Mouse (Mus musculus) megakaryocyte, adult 5-6 weeks (primary cell): ENCODE results near the gene Proser2. TPM values are rescaled to one million over a fixed set of nuclear protein-coding genes. Genes with fewer than 3 reads are reported as not detected.
"Not testable (repeated sequence)": the region's sequence is repeated elsewhere in the genome, so short reads cannot be mapped to it uniquely, and the experiment has no call there.

Experiments used
- ATAC-seq: 2 replicates; pipeline ENCODE4 v1.8.0; 2016; ENCODE audit warnings: mild to moderate bottlenecking, inconsistent platforms; ENCODE audit not compliant: poor library complexity, severe bottlenecking
- total RNA-seq, 2 experiments: library from RNA; stranded (forward) in 1 of 2; stranded (reverse) in 1 of 2; fragments of 153-499, 151-499 nt in 1 of 2; fragments of 221-1000, 200-1000 nt in 1 of 2; gene quantifications; 2 replicates each; pipeline versions ENCODE4 v1.2.3 to v1.2.4; 2015 to 2017

Gene Proser2
- total RNA-seq, 2 experiments from 2014 or later: 0.15 TPM; not detected in 1

DNA sequence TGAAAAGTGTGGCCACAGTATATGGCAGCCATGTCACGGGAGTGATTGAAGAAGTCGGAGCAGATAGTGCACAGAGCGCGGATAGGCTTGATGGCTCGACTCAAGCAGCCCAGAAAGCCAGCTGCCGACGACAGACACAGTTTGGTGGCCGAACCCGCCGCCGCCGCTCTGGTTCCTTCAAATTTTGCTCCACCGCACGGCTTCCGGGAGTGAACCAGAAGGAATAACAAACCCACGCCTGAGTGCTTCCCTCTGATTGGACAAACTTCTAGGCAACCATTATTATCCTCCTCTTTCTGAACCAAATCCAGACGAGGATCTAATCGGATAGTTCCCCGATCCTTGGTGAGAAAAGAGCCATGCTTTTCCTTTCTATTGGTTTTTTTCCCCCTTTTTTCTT, 3.9 kb upstream of the Proser2 start:
- no peak for ATAC-seq

DNA sequence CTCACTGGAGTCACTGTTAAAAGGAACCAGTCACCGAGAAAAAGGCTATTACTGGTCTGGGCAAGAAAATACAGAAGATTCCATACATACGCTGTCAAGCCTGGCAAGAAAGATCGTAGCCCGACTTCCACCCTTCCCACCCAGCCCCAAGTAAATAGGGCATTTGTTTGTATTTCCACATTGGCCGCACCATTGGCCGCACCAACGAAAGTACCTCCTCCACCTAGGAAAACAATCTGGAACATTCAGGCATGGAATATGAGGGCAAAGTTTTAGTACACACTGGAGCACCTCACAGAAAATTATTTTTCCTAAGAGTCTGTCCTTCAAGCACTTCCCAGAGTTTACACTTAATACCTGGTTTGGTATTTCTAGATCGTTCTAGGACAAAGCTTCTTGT, 1.1 kb downstream of the Proser2 start:
- ATAC-seq: no peak

DNA sequence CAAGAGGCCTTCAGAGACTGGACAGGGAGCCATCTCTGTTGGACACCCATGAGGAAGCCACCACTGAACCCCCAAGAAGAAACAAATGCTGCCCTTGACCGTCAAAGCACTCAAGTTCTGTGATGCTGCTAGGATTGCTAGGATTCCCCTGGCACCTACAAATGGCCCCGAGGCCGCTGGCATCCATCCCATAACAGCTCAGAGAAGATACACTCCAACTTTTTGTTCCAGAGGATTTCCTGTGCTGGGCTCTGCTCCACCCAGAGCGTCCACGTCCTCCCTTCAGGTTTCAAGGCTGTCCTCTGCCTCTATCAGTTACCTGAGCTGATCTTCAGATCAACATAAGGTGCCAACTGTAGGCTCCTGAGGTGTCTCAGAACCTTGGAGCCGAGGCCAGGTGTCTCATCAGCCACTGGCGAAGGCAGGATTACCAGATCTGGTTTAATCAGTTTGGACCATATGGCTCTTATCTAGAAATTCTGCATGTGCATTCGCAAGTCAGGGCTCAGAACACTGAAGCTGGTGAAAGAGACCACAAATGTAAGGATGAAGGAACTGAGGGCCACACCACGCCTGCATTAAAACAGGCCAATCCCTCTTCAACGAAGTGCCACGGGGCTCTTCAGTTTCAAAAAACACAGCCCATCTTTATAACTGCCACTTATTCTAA, 1.7 kb downstream of the Proser2 start:
- ATAC-seq: no peak

GRCm38 (mm10) chr2:6123046-6123445, 7.0 kb downstream of the Proser2 start:
- ATAC-seq: no peak

DNA sequence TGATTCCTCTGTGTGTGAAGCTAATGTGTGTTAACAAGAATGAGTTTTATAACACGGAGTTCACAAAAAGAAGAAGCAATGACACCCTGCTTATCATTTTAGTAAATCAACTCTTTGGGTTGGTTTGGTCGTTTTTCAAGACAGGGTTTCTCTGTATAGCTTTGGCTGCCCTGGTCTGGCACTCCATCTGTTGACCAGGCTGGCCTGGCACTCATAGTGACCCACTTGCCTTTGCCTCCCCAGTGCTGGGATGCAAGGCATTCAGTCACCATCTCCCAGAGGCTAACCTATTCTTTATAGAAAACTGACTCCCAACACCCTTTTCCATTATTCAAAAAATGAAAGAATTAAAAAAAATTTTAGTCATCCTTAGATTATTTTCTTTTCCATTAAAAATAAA, 8.9 kb downstream of the Proser2 start:
- no peak for ATAC-seq

DNA sequence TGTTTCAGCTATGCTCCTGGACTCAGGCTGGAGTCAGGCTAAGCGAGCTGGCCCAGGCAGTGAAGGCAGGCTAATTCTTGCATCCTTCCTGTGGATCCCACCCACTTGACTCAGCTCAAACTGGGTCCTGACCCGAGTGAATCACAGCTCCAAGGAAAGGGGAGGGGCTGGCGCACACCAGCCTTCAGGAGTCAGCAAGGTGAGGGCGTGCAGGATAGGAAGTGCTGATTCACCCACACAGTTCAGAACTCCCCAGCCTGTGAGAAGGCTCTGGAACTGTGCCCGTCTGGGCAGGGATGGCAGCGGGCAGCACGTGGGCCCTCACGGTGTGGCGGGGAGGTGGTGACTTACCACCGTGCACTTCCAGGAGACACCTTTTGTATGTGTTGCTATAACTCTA, 11.8 kb downstream of the Proser2 start:
- no peak; the same call in 1 of the 2 replicates for ATAC-seq

DNA sequence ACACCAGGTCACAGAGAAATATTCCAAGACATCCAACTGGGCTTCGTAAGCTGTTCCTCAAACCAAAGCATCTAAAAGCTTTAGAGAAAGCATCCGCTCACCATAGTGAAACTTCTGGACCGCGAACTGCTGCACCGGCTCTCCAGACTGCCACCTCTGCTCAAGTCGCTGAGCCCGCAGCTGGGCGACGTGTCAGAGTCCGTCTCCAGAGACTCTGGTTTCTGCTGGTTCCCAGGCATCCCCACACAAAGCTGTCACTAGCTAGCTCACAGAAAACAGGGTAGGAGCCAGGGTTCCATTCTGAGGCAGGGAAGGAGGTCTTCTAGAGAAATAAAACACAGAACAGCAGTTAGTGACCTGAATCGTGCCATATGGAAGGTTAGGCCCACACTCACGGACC, 16.2 kb downstream of the Proser2 start:
- no peak for ATAC-seq

GRCm38 (mm10) chr2:6112619-6113018, 17.4 kb downstream of the Proser2 start:
- no peak for ATAC-seq

GRCm38 (mm10) chr2:6105437-6105836, 24.6 kb downstream of the Proser2 start:
- no peak for ATAC-seq

GRCm38 (mm10) chr2:6100755-6101154, 29.3 kb downstream of the Proser2 start:
- ATAC-seq: no peak

DNA sequence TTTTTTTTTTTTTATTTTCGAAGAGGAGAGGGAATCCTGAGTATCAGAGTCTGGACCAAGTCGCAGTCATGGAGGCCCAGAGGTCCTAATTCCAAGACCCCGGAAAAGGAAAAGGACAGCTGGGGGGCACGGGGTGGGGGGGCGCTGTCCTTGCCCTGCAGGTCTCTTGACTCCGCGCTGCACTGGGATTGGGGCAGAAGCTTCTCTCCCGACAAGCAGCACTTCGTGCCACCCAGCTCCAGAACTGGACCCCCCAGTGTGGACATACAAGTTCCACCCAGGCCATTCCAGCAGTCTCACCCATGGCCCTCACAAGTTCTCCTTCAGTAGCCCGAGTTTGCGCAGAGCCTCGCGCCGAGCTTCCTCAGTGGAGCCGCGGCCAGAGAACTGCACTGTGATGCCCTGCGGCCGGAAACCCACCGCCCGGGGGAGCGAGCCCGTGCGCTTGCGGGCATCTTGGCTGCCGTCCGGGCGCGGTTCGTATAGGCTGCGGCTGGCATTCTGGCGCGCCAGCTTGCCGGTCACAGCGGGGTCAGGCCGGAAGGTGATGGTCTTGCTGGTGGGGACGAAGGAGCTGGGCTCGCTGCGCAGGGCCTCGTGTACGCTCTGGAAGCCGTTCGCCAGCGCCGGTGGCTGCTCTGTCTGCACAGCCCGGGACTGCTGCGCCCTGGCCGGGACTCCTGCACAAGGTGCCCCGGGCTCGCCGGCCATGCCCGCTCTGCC, 29.8 kb downstream of the Proser2 start:
- ATAC-seq: peak; percentile 62

GRCm38 (mm10) chr2:6099443-6099842, 30.6 kb downstream of the Proser2 start:
- ATAC-seq: no peak

- no peak for ATAC-seq
Observed at GRCm38 (mm10) chr2:6098924-6099323, 31.1 kb downstream of the Proser2 start.

- no peak for ATAC-seq
Observed at GRCm38 (mm10) chr2:6097113-6097716, 32.8 kb downstream of the Proser2 start.

GRCm38 (mm10) chr2:6089941-6090340, 40.1 kb downstream of the Proser2 start:
- ATAC-seq: not testable (repeated sequence)

GRCm38 (mm10) chr2:6087151-6087550, 42.9 kb downstream of the Proser2 start:
- no peak for ATAC-seq

DNA sequence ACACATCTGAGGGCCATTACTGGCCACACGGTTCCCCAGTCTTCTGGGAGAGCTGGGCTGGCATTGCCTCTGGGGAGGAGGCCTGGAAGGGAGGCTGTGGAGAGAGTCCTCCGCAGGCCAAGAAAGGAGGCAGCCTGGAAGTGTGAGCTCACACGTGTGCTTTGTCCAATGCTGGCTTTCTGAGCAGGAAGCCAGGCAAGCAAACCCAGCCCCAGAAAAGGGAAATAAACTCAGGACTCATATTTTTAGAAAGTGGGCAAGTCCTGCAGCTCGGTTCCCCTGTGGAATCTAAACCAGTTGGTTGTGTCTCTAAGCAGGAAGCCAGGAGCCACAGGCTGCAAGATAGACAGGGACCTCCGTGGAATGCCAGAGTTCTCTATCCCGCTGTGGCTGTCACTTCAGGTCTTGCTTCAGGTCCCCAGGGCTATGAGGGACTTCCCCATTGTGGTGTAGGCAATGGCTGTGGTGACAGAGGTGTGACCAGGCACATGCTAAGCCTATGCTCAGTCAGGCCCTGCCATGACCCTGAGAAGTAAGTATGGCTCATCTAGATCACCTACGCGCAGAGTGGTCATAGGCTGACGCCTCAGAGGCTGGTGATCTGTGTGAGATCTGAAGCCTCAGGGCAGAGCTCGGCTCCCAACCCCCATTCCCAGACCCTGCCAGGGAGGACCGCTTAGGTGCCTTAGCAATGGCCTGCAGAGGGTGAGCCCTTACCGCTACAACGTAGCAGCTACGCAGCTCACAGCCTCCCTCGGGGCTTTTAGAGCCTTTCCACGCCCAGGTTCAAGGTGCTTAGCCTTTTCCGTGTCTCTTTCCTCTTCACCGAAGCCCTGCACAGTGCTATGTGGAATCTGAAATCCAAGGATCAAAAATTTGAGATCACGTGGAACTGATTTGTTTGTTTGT, 44.1 kb downstream of the Proser2 start:
- peak; percentile 96 for ATAC-seq

GRCm38 (mm10) chr2:6083696-6084095, 46.3 kb downstream of the Proser2 start:
- no peak for ATAC-seq

DNA sequence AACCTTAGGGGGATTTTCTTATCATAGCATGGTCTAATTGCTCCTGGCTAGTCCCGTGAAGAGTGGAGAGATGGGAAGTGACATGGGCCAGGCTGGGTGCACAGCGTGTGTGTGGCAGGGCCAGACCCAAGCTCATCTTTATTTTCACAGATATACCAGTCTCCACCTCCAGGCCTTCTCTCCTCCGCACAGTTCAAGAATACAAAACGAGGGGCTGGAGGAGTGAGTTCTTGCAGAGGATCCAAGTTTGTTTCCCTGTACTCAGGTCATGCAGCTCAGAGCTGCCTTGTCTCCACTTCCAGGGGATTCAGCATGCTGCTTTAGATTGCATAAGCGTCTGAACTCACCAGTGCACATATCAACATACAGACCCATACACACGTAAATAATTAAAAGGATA, 47.4 kb downstream of the Proser2 start:
- ATAC-seq: no peak

DNA sequence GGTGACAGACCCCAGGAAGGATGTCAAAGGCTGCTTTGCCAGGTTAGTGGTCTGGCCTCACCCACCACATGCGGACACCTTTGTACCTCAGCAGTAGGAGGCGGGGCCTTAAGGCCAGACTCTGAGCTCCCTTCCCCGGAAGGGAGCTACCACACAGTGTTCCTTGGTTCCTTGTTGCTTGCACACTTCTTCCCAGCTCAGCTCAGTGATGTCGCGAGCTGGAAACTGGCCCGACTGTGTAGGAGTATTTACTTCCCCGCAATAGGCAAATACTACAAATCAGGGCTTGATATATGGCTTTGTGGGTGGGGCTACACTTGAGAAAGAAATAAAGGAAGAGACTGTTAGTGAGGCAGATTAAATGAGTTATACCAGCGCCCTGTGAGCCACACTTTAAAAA, 48.9 kb downstream of the Proser2 start:
- no peak for ATAC-seq

GRCm38 (mm10) chr2:6080037-6080436, 50.0 kb downstream of the Proser2 start:
- no peak for ATAC-seq
